22 mouse cellular contexts compared by ENCODE assay signal in the genomic region with DNA sequence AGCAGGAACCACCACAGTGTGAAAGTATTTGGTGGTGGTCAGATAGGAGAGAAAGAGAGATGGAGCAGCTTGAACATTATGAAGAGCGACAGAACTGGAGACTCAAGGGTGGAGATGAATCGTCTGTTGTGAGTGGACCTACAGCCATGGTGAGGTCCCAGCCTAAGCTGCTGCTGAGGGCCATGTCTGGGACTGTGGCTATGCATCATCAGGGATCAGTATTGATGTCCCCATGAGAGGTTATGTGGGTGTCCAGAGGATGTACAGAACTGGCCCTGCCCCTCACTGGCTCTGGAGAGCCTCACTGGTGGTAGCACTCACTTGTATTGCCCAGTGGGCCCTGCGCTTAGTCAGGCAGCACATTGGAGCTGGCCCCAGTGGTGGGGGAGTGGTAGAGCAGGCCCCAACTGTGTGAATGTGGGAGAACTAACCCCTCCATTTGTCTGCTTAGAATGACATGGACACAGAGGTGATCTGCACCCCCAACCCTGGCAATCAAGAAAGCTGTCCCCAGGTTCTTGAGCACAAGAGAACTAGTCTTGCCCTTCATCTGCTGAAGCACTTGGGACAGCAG.
A peak's percentile ranks its signal among the peaks of the same experiment; 100 is the strongest.
DNase-seq lines count a peak whose midpoint lies in the region; ATAC-seq and TF ChIP-seq lines count a peak whose summit lies in the region.
"Had no signal": no experiment of that assay in that cellular context is flagged by ENCODE, and none has a peak within 500 bp of the region (broad histone marks: within the 10 kb centered on the region; RNA-seq: fewer than 3 reads in every experiment).

No protein-coding gene starts in this region.

- no peaks in the 10 kb centered on the region for H3K4me1 ChIP-seq in liver, embryonic 11.5 days (replicated peaks; ENCODE audit: control insufficient read depth, insufficient read depth, low read length)
- no peaks in the 10 kb centered on the region for H3K4me1 ChIP-seq in midbrain, embryonic 13.5 days (replicated peaks)
- no peaks in the 10 kb centered on the region for H3K4me1 ChIP-seq in midbrain, embryonic 16.5 days (ENCODE audit: control insufficient read depth, insufficient read depth, low read length)
- H3K4me1 ChIP-seq in limb, embryonic 12.5 days (replicated peaks) = no peaks in the 10 kb centered on the region
- 0 out of 2 replicates have a peak, but pooled peaks cover 3% of the 10 kb centered on the region for H3K4me1 ChIP-seq in intestine, embryonic 16.5 days (ENCODE audit: control insufficient read depth, insufficient read depth, low read length)

- H3K4me3 ChIP-seq in gastrocnemius, adult 2 months = no peak overlapping the region
- H3K4me3 ChIP-seq in liver, embryonic 11.5 days (ENCODE audit: low read depth, low read length) = no peak overlapping the region
- H3K4me3 ChIP-seq in midbrain, embryonic 13.5 days (replicated peaks) = no peak overlapping the region
- no peak overlapping the region for H3K4me3 ChIP-seq in midbrain, embryonic 16.5 days (ENCODE audit: low read depth, low read length)
- H3K4me3 ChIP-seq in limb, embryonic 12.5 days (replicated peaks) = no peak overlapping the region
- H3K4me3 ChIP-seq in intestine, embryonic 16.5 days (ENCODE audit: low read length) = no peak overlapping the region
- H3K4me3 ChIP-seq: erythroblast, embryonic 14.5 days; forebrain, embryonic 12.5 days; heart, embryonic 15.5 days had no signal

- 91% methylated on average over 3 of the region's 3 CpGs for WGBS in liver, embryonic 11.5 days
- WGBS in midbrain, embryonic 13.5 days = 82% methylated on average over 3 of the region's 3 CpGs
- WGBS in midbrain, embryonic 16.5 days = 88% methylated on average over 3 of the region's 3 CpGs
- WGBS in limb, embryonic 12.5 days = 96% methylated on average over 3 of the region's 3 CpGs
- 88% methylated on average over 3 of the region's 3 CpGs for WGBS in intestine, embryonic 16.5 days

- intact Hi-C loops in gastrocnemius, adult 2 months (cut with DNase I) = no loop called here

- no peaks in the 10 kb centered on the region for H3K9me3 ChIP-seq in liver, embryonic 11.5 days (ENCODE audit: control insufficient read depth, low read length)
- no peaks in the 10 kb centered on the region for H3K9me3 ChIP-seq in midbrain, embryonic 13.5 days
- no peaks in the 10 kb centered on the region for H3K9me3 ChIP-seq in midbrain, embryonic 16.5 days (replicated peaks; ENCODE audit: control insufficient read depth, low read length, poor library complexity, severe bottlenecking)
- H3K9me3 ChIP-seq in limb, embryonic 12.5 days = no peaks in the 10 kb centered on the region
- H3K9me3 ChIP-seq in intestine, embryonic 16.5 days (ENCODE audit: control insufficient read depth, low read length) = no peaks in the 10 kb centered on the region
- H3K9me3 ChIP-seq: forebrain, embryonic 12.5 days; heart, embryonic 15.5 days had no signal

- no peak for TF ChIP-seq CTCF in gastrocnemius, adult 2 months (IDR thresholded peaks at IDR 0.05)

- H3K4me2 ChIP-seq in liver, embryonic 11.5 days = no peak overlapping the region
- H3K4me2 ChIP-seq in midbrain, embryonic 13.5 days (replicated peaks) = no peak overlapping the region
- H3K4me2 ChIP-seq in midbrain, embryonic 16.5 days (ENCODE audit: low read length) = no peak overlapping the region
- no peak overlapping the region for H3K4me2 ChIP-seq in limb, embryonic 12.5 days
- no peak overlapping the region for H3K4me2 ChIP-seq in intestine, embryonic 16.5 days (ENCODE audit: low read depth, low read length)
- H3K4me2 ChIP-seq: forebrain, embryonic 12.5 days; heart, embryonic 11.5 days; heart, embryonic 15.5 days; hindbrain, embryonic 14.5 days had no signal

- no peaks in the 10 kb centered on the region for H3K36me3 ChIP-seq in liver, embryonic 11.5 days (ENCODE audit: control insufficient read depth, insufficient read depth, low read length)
- no peaks in the 10 kb centered on the region for H3K36me3 ChIP-seq in midbrain, embryonic 13.5 days
- no peaks in the 10 kb centered on the region for H3K36me3 ChIP-seq in midbrain, embryonic 16.5 days (ENCODE audit: control insufficient read depth, insufficient read depth, low read length)
- H3K36me3 ChIP-seq in limb, embryonic 12.5 days = no peaks in the 10 kb centered on the region
- no peaks in the 10 kb centered on the region for H3K36me3 ChIP-seq in intestine, embryonic 16.5 days (ENCODE audit: control insufficient read depth, insufficient read depth, low read length)
- H3K36me3 ChIP-seq: forebrain, embryonic 12.5 days; heart, embryonic 15.5 days had no signal

- peak; percentile 29; the same call in 1 of the 2 replicates for ATAC-seq in liver, embryonic 11.5 days (replicated peaks; ENCODE audit: low FRiP score)
- peak; percentile 43; the same call in 1 of the 2 replicates for ATAC-seq in midbrain, embryonic 13.5 days
- ATAC-seq in midbrain, embryonic 16.5 days = no peak
- ATAC-seq in limb, embryonic 12.5 days (ENCODE audit: insufficient number of reproducible peaks, insufficient read depth, low FRiP score, low TSS enrichment, low read depth) = peak; percentile 59; the same call in 1 of the 2 replicates
- no peak for ATAC-seq in intestine, embryonic 16.5 days
- ATAC-seq: forebrain, postnatal 0 days had no signal

- no peaks in the 10 kb centered on the region for H3K27me3 ChIP-seq in liver, embryonic 11.5 days (replicated peaks; ENCODE audit: control insufficient read depth, insufficient read depth, low read length)
- no peaks in the 10 kb centered on the region for H3K27me3 ChIP-seq in midbrain, embryonic 13.5 days
- no peaks in the 10 kb centered on the region for H3K27me3 ChIP-seq in midbrain, embryonic 16.5 days (ENCODE audit: control insufficient read depth, insufficient read depth, low read depth, low read length)
- no peaks in the 10 kb centered on the region for H3K27me3 ChIP-seq in limb, embryonic 12.5 days
- H3K27me3 ChIP-seq in intestine, embryonic 16.5 days (replicated peaks; ENCODE audit: control insufficient read depth, insufficient read depth, low read length) = no peaks in the 10 kb centered on the region
- H3K27me3 ChIP-seq: forebrain, embryonic 12.5 days; heart, embryonic 15.5 days had no signal

- DNase-seq in gastrocnemius, adult 2 months = no peak
- no peak for DNase-seq in gastrocnemius, postnatal 4 days (ENCODE audit: low spot score in 2 of 2)
- no peak for DNase-seq in liver, embryonic 11.5 days (ENCODE audit: low spot score)
- DNase-seq in liver = no peak
- DNase-seq: adrenal gland, adult 2 months; adrenal gland, postnatal 25 days; cerebellum, adult 2 months; cerebellum, postnatal 10 days; embryo, embryonic 11 days; forebrain, postnatal 0 days; gastrocnemius, postnatal 25 days; heart, adult 11 months; heart, postnatal 14 days had no signal

- H3K9ac ChIP-seq in liver, embryonic 11.5 days (ENCODE audit: low read depth, low read length) = no peak overlapping the region
- H3K9ac ChIP-seq in midbrain, embryonic 13.5 days (replicated peaks) = no peak overlapping the region
- H3K9ac ChIP-seq in midbrain, embryonic 16.5 days (ENCODE audit: low read depth, low read length) = no peak overlapping the region
- H3K9ac ChIP-seq in limb, embryonic 12.5 days (replicated peaks) = no peak overlapping the region
- H3K9ac ChIP-seq in intestine, embryonic 16.5 days (ENCODE audit: low read depth, low read length) = no peak overlapping the region
- H3K9ac ChIP-seq: forebrain, embryonic 12.5 days; forebrain, postnatal 0 days; heart, embryonic 15.5 days; hindbrain, embryonic 14.5 days had no signal

- H3K27ac ChIP-seq in gastrocnemius, adult 2 months = peak overlapping the region; percentile 65
- H3K27ac ChIP-seq in liver, embryonic 11.5 days (ENCODE audit: low read depth, low read length) = no peak overlapping the region
- H3K27ac ChIP-seq in midbrain, embryonic 13.5 days = no peak overlapping the region
- H3K27ac ChIP-seq in midbrain, embryonic 16.5 days (ENCODE audit: low read length) = no peak overlapping the region
- no peak overlapping the region for H3K27ac ChIP-seq in limb, embryonic 12.5 days
- H3K27ac ChIP-seq in intestine, embryonic 16.5 days (ENCODE audit: low read length) = no peak overlapping the region
- H3K27ac ChIP-seq: forebrain, embryonic 12.5 days; heart, embryonic 15.5 days; hindbrain, embryonic 14.5 days had no signal

Comparison
In these comparisons a context has a peak if more than half of its experiments do, and no peak if none do; other contexts are left out.
1. ATAC-seq: peak in liver, embryonic 11.5 days (single experiment), midbrain, embryonic 13.5 days (single experiment) and limb, embryonic 12.5 days (single experiment); none in midbrain, embryonic 16.5 days (single experiment) and intestine, embryonic 16.5 days (single experiment).